In the genomic region with DNA sequence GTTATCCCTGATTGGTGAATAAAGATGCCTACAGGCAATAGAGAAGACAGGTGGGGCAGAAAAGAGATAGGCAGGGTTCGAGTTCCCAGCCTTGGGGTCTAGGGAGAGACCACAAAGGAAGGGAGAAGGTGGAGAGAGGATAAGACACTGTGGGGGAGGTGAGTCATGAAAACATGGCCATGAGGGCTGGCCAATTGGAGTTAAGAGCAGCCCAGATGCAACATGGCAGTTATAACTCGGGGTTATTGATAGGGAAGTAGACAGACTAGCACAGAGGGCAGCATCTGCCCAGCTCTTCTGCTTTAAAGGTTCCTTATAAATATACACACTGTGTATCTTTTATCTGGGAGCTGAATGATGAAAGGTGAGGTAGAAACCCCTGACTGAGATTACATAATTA, we compare ENCODE assay signal across 30 mouse cellular contexts.
"Had no signal": no experiment of that assay in that cellular context is flagged by ENCODE, and none has a peak within 500 bp of the region (broad histone marks: within the 10 kb centered on the region; RNA-seq: fewer than 3 reads in every experiment).

No protein-coding gene starts in this region.

- H3K27me3 ChIP-seq: limb, embryonic 12.5 days; limb, embryonic 13.5 days; limb, embryonic 15.5 days; lung, embryonic 15.5 days; midbrain, embryonic 12.5 days; midbrain, embryonic 13.5 days; midbrain, embryonic 15.5 days had no signal

- H3K4me1 ChIP-seq: limb, embryonic 10.5 days; limb, embryonic 12.5 days; limb, embryonic 13.5 days; limb, embryonic 15.5 days; lung, embryonic 15.5 days; megakaryocyte, embryonic 14.5 days; midbrain, embryonic 10.5 days had no signal

- ATAC-seq: liver, embryonic 12.5 days; liver, postnatal 0 days; lung, postnatal 0 days; midbrain, embryonic 13.5 days; midbrain, embryonic 15.5 days had no signal

- H3K9ac ChIP-seq: limb, embryonic 12.5 days; limb, embryonic 13.5 days; limb, embryonic 15.5 days; liver, embryonic 12.5 days; liver, embryonic 13.5 days; liver, embryonic 14.5 days; liver, embryonic 15.5 days; liver, postnatal 0 days; lung, embryonic 14.5 days; lung, embryonic 15.5 days; midbrain, embryonic 12.5 days; midbrain, embryonic 13.5 days; midbrain, embryonic 15.5 days had no signal

- H3K4me2 ChIP-seq: limb, embryonic 12.5 days; limb, embryonic 13.5 days; limb, embryonic 15.5 days; liver, embryonic 11.5 days; liver, embryonic 12.5 days; liver, embryonic 13.5 days; liver, embryonic 15.5 days; lung, embryonic 14.5 days; lung, embryonic 15.5 days; midbrain, embryonic 12.5 days; midbrain, embryonic 13.5 days; midbrain, embryonic 15.5 days had no signal

- H3K36me3 ChIP-seq: limb, embryonic 10.5 days; limb, embryonic 12.5 days; limb, embryonic 13.5 days; limb, embryonic 15.5 days; liver, embryonic 12.5 days; liver, embryonic 13.5 days; liver, embryonic 15.5 days; lung, embryonic 15.5 days; midbrain, embryonic 10.5 days; midbrain, embryonic 12.5 days; midbrain, embryonic 13.5 days; midbrain, embryonic 15.5 days had no signal

- DNase-seq: left cerebral cortex, postnatal 4 days; liver; liver, embryonic 13.5 days; liver, postnatal 0 days; lung, adult 18-20 months; lung, adult 2 months; lung, embryonic 14.5 days; lung, postnatal 10 days; lung, postnatal 14 days; lung, postnatal 36 days; lung, postnatal 4 days; midbrain, embryonic 14.5 days had no signal

- H3K27ac ChIP-seq: left cerebral cortex, adult 2 months; limb, embryonic 10.5 days; limb, embryonic 12.5 days; limb, embryonic 13.5 days; limb, embryonic 15.5 days; liver, embryonic 12.5 days; liver, embryonic 13.5 days; liver, embryonic 14.5 days; liver, embryonic 15.5 days; lung, embryonic 15.5 days; macrophage; midbrain, embryonic 10.5 days; midbrain, embryonic 12.5 days; midbrain, embryonic 13.5 days; midbrain, embryonic 15.5 days had no signal

- H3K9me3 ChIP-seq: limb, embryonic 10.5 days; limb, embryonic 12.5 days; limb, embryonic 13.5 days; limb, embryonic 15.5 days; liver, embryonic 12.5 days; liver, embryonic 13.5 days; liver, embryonic 15.5 days; lung, embryonic 15.5 days; midbrain, embryonic 10.5 days; midbrain, embryonic 12.5 days; midbrain, embryonic 13.5 days; midbrain, embryonic 15.5 days had no signal

- H3K4me3 ChIP-seq: left cerebral cortex, adult 2 months; limb, embryonic 10.5 days; limb, embryonic 12.5 days; limb, embryonic 13.5 days; limb, embryonic 15.5 days; liver, embryonic 12.5 days; liver, embryonic 13.5 days; liver, embryonic 15.5 days; lung, embryonic 15.5 days; megakaryocyte, embryonic 14.5 days; midbrain, embryonic 10.5 days; midbrain, embryonic 12.5 days; midbrain, embryonic 13.5 days; midbrain, embryonic 15.5 days; myocyte had no signal
